Mouse (Mus musculus) thymus, adult 2 months (tissue): ENCODE measurements around the gene Lnpk.

Source experiments
- CTCF ChIP-seq: fragments of 200-500 bp; IDR thresholded peaks from 2 replicates; pipeline ENCODE4 v1.5.1; 2012; ENCODE audit warnings: mild to moderate bottlenecking, control low read depth, low read length, moderate library complexity, borderline replicate concordance; ENCODE audit not compliant: control insufficient read depth, poor library complexity, insufficient read depth; ENCODE audit errors: extremely low read depth
- POLR2A ChIP-seq: fragments of 200-500 bp; IDR thresholded peaks from 2 replicates; pipeline ENCODE4 v1.6.1; 2012; ENCODE audit warnings: mild to moderate bottlenecking, low read length, control low read depth, moderate library complexity; ENCODE audit not compliant: control insufficient read depth, poor library complexity, insufficient read depth; ENCODE audit errors: extremely low read depth

DNA sequence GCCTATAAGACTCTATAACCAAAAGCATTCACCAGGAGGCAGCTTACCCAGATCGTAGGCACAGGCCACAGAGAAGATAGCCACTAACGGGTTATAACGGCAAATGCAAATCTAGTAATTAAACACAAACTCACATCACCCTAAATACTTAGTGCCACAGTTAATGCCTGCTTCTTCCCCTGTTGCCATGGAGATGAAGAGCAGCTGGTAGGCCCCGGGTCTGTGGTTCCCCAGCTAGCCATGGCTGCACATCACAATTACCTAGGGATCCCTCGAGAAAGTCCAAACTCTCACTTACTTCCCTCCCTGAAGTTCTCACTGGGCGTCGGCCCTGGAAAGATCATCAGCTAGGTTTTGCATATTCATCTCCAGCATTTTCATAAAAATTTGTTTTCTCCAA lies 90.8 kb downstream of the Lnpk start:
- TF ChIP-seq CTCF (no peak), POLR2A (no peak)
